Comparison of ENCODE assay signal across 21 mouse cellular contexts in the genomic region with DNA sequence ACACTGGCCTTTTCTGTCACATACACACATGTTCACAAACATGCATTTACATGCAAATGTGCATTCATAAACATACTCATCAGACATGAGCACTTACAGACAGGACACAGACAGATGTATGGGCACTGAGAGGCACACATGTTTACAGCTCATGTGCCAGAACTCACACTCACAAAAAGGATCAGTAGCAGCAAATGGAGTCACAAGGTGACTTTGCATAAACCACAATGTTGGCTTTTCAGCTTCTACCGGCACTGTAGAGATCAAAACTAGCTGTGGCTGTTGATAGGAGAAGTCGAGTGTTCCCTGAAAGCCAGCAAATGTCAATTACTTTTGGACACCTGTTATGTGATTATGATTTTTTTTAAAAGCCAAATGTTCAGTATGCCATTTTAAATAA. TPM values are rescaled to one million over a fixed set of nuclear protein-coding genes. Genes with fewer than 3 reads are reported as not detected.
"Had no signal": no experiment of that assay in that cellular context is flagged by ENCODE, and none has a peak within 500 bp of the region (broad histone marks: within the 10 kb centered on the region; RNA-seq: fewer than 3 reads in every experiment).

No protein-coding gene starts in this region.

- H3K4me1 ChIP-seq: limb, embryonic 12.5 days had no signal

- DNase-seq: gastrocnemius, adult 2 months; gastrocnemius, postnatal 10 days; gastrocnemius, postnatal 36 days; heart, adult 11 months; heart, adult 2 months; heart, postnatal 14 days; heart, postnatal 36 days; kidney, adult 11 months; kidney, adult 2 months; kidney, postnatal 10 days; kidney, postnatal 25 days; layer of hippocampus, adult 9-11 months; liver; liver, embryonic 13.5 days had no signal

- H3K9me3 ChIP-seq: heart, embryonic 13.5 days; heart, embryonic 15.5 days; hindbrain, embryonic 13.5 days; hindbrain, embryonic 15.5 days; limb, embryonic 10.5 days; limb, embryonic 12.5 days; liver, embryonic 13.5 days had no signal

- H3K27ac ChIP-seq: heart, embryonic 13.5 days; heart, embryonic 15.5 days; hindbrain, embryonic 13.5 days; limb, embryonic 10.5 days; limb, embryonic 12.5 days; liver, embryonic 13.5 days had no signal

- H3K9ac ChIP-seq: liver, embryonic 13.5 days had no signal

- H3K36me3 ChIP-seq: heart, embryonic 13.5 days; heart, embryonic 15.5 days; hindbrain, embryonic 13.5 days; hindbrain, embryonic 15.5 days; limb, embryonic 10.5 days; limb, embryonic 12.5 days; liver, embryonic 13.5 days had no signal

RNA-seq across cellular contexts. Expression of gene Rasgrf2, which starts 1.1 kb away (rescaled TPM):
- total RNA-seq: hematopoietic stem cell, adult 5-6 weeks had no signal
- polyA plus RNA-seq: limb, embryonic 12.5 days had no signal
